Mouse (Mus musculus) neural tube, embryonic 15.5 days (tissue): ENCODE results near the gene Ints13. TPM values are rescaled to one million over a fixed set of nuclear protein-coding genes. Genes with fewer than 3 reads are reported as not detected.
"Not testable (repeated sequence)": the region's sequence is repeated elsewhere in the genome, so short reads cannot be mapped to it uniquely, and the experiment has no call there.

ENCODE experiments used
- ATAC-seq: fragments of 200-750 bp; cut with Nextera tagmentation; 2 replicates; pipeline ENCODE4 v1.8.0; 2017; ENCODE audit warnings: mild to moderate bottlenecking, moderate TSS enrichment, moderate library complexity; ENCODE audit not compliant: low FRiP score
- H3K27ac ChIP-seq: fragments of 300-500 bp; sonication (generic); replicated peaks from 2 replicates; pipeline ENCODE4 v1.5.1; 2015; ENCODE audit warnings: mild to moderate bottlenecking, inconsistent platforms
- H3K27me3 ChIP-seq: fragments of 300-500 bp; sonication (generic); replicated peaks from 2 replicates; pipeline ENCODE4 v1.6.1; 2015; ENCODE audit warnings: inconsistent platforms
- H3K36me3 ChIP-seq: fragments of 300-500 bp; sonication (generic); 2 replicates; pipeline ENCODE4 v1.6.1; 2015; ENCODE audit warnings: inconsistent platforms
- H3K4me1 ChIP-seq: fragments of 300-500 bp; sonication (generic); 2 replicates; pipeline ENCODE4 v1.6.1; 2015; ENCODE audit warnings: inconsistent platforms
- H3K4me2 ChIP-seq: fragments of 300-500 bp; sonication (generic); 2 replicates; pipeline ENCODE4 v1.6.1; 2015; ENCODE audit warnings: inconsistent platforms, mild to moderate bottlenecking, moderate library complexity
- H3K4me3 ChIP-seq: fragments of 300-500 bp; sonication (generic); replicated peaks from 2 replicates; pipeline ENCODE4 v1.5.1; 2015; ENCODE audit warnings: mild to moderate bottlenecking, inconsistent platforms
- H3K9ac ChIP-seq: fragments of 300-500 bp; sonication (generic); replicated peaks from 2 replicates; pipeline ENCODE4 v1.6.1; 2015; ENCODE audit warnings: mild to moderate bottlenecking, inconsistent platforms
- H3K9me3 ChIP-seq: fragments of 300-500 bp; sonication (generic); replicated peaks from 2 replicates; pipeline ENCODE4 v1.6.1; 2016; ENCODE audit warnings: inconsistent platforms
- WGBS: fragments of 180-500 bp; shearing (Covaris S2); methylation state at CpG from one replicate; pipeline ENCODE4 v1.1.7; 2015; ENCODE audit warnings: mixed read lengths; 5-methylcytosine and 5-hydroxymethylcytosine counted together
- polyA plus RNA-seq: library from polyadenylated mRNA; unstranded; fragments of >200 nt; fragmentation: Nextera tagmentation; extraction: Ambion mirVana; gene quantifications from 2 replicates; pipeline ENCODE4 v1.2.1, GENCODE M21; 2015

Ints13 gene
- polyA plus RNA-seq, 1 experiment from 2014 or later = 40.5 TPM

DNA sequence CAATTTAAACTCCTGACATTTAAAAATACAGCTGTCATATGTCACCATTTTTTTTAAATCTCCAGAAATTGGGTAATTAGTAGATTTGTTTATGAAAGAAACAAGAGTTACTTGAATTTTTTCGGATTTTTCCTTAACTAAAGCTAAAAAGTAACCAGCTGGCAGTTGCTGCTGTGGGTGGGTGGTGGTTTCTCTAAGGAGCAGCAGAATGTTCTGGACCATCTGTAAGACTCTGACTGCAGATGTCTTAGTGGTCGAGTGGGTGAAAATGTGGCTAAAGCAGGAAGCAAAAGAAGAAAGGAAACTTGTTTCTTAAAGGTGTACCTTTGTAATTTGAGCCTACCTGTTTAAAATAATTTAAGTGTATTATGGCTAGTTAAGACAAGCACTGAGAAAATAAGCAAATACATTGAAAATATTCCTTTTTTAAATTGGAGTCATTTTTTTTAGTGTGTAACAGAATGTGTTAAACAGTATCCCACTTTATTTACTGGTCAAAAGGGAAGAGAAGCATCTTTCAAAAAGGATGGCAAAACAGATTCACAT lies 2.8 kb upstream of the Ints13 start:
- H3K4me2 ChIP-seq = no peak overlapping the region
- no peak overlapping the region for H3K9ac ChIP-seq
- no peaks in the 10 kb centered on the region for H3K9me3 ChIP-seq
- WGBS = 57% methylated on average over 2 of the region's 2 CpGs
- peaks cover 28% of the 10 kb centered on the region for H3K4me1 ChIP-seq
- no peak overlapping the region for H3K4me3 ChIP-seq
- H3K36me3 ChIP-seq = no peaks in the 10 kb centered on the region
- no peak overlapping the region for H3K27ac ChIP-seq
- H3K27me3 ChIP-seq = no peaks in the 10 kb centered on the region
- no peak for ATAC-seq

GRCm38 (mm10) chr6:146578586-146578985 lies 951 bp upstream of the Ints13 start:
- H3K4me2 ChIP-seq = peak overlapping the region; percentile 76
- H3K36me3 ChIP-seq = no peaks in the 10 kb centered on the region
- no peak for ATAC-seq
- H3K4me1 ChIP-seq = peaks cover 37% of the 10 kb centered on the region
- H3K27me3 ChIP-seq = no peaks in the 10 kb centered on the region
- H3K27ac ChIP-seq = peak overlapping the region; percentile 100
- WGBS = 15% methylated on average over 7 of the region's 7 CpGs
- H3K4me3 ChIP-seq = peak overlapping the region; percentile 90
- peak overlapping the region; percentile 90 for H3K9ac ChIP-seq
- no peaks in the 10 kb centered on the region for H3K9me3 ChIP-seq

DNA sequence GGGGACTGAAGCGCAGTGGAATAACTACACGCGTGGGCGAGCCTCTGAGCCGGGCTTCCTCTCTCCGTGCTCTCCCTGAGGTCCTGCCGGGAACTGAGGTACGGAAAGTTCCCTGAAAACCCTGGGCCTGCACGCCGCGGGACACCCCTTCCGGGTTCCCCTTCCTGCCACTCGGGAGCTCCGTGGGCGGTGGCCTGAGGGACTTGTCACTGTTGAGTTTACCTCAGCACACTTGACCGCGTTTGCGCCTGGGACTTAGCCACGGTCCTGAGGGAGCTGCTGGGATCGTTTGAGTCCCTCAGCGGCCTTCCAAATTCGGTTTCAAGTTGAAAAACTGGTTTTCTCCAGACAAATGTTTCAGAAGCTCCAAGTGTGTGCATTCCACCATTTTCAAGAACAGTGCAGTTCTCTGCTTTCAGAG lies 486 bp upstream of the Ints13 start:
- under 1% methylated on average over 22 of the region's 22 CpGs for WGBS
- no peak; the same call in 1 of the 2 replicates for ATAC-seq

GRCm38 (mm10) chr6:146576903-146577302 lies 732 bp downstream of the Ints13 start, which contains the start of gene Fgfr1op2:
TSS of gene Fgfr1op2 (plus strand) at chr6:146577203.
- Histone ChIP-seq H3K9ac (peak within 1 kb of the TSS; percentile 90), H3K4me1 (peaks cover 41% of the 10 kb centered on the region), H3K4me2 (peak within 1 kb of the TSS; percentile 76), H3K27ac (peak within 1 kb of the TSS; percentile 100), H3K4me3 (peak within 1 kb of the TSS; percentile 90), H3K9me3 (no peaks in the 10 kb centered on the region), H3K36me3 (no peaks in the 10 kb centered on the region), H3K27me3 (no peaks in the 10 kb centered on the region)
- no peak for ATAC-seq
- WGBS = 0% methylated on average over 13 of the region's 13 CpGs

More for the DNA sequence above, 486 bp upstream of the Ints13 start:
- peak overlapping the region; percentile 90 for H3K4me3 ChIP-seq
- H3K27ac ChIP-seq = peak overlapping the region; percentile 100
- H3K9ac ChIP-seq = peak overlapping the region; percentile 90
- H3K4me2 ChIP-seq = peak overlapping the region; percentile 76
- H3K4me1 ChIP-seq = peaks cover 37% of the 10 kb centered on the region
- H3K9me3 ChIP-seq = no peaks in the 10 kb centered on the region
- H3K36me3 ChIP-seq = no peaks in the 10 kb centered on the region
- H3K27me3 ChIP-seq = no peaks in the 10 kb centered on the region

GRCm38 (mm10) chr6:146572073-146572472 lies 5.6 kb downstream of the Ints13 start:
- no peak for ATAC-seq
- H3K27me3 ChIP-seq = no peaks in the 10 kb centered on the region
- no peak overlapping the region for H3K27ac ChIP-seq
- no peaks in the 10 kb centered on the region for H3K9me3 ChIP-seq
- no peak overlapping the region for H3K9ac ChIP-seq
- no peak overlapping the region for H3K4me2 ChIP-seq
- no peak overlapping the region for H3K4me3 ChIP-seq
- H3K36me3 ChIP-seq = peaks cover 3% of the 10 kb centered on the region; the same call in 1 of the 2 replicates
- peaks cover 27% of the 10 kb centered on the region for H3K4me1 ChIP-seq

- H3K4me3 ChIP-seq, H3K9ac ChIP-seq, H3K4me1 ChIP-seq, H3K27me3 ChIP-seq, H3K4me2 ChIP-seq, H3K9me3 ChIP-seq, ATAC-seq, H3K27ac ChIP-seq: not testable (repeated sequence)
- WGBS = 86% methylated on average over 1 of the region's 1 CpGs
- peaks cover 37% of the 10 kb centered on the region for H3K36me3 ChIP-seq
Measured at GRCm38 (mm10) chr6:146562461-146562860, 15.2 kb downstream of the Ints13 start.

- no peaks in the 10 kb centered on the region for H3K4me1 ChIP-seq
- no peak overlapping the region for H3K27ac ChIP-seq
- H3K4me3 ChIP-seq = no peak overlapping the region
- H3K9me3 ChIP-seq = no peaks in the 10 kb centered on the region
- no peak overlapping the region for H3K9ac ChIP-seq
- no peak overlapping the region for H3K4me2 ChIP-seq
- peaks cover 73% of the 10 kb centered on the region for H3K36me3 ChIP-seq
- ATAC-seq = no peak
- H3K27me3 ChIP-seq = no peaks in the 10 kb centered on the region
Measured at GRCm38 (mm10) chr6:146551326-146551725, 26.3 kb downstream of the Ints13 start.

DNA sequence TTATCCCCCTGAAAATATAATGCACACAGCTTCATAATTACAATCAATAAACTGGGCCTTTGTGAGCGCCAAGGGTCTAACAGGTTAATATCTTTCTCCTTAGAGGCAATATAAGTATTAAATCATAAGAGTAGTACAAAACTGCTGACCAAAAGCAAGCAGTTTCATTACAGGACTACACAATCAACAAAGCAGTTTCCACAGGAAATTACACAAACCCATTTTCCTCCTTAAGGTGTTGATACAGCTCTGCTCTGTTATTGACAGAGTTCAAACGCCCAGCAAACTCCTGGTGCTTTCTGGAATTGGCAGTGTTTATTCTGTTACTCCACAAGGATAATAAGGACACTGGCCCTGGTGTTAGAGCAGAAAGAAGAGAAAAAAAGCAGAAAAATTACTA lies 27.2 kb downstream of the Ints13 start:
- Histone ChIP-seq H3K36me3 (peaks cover 67% of the 10 kb centered on the region), H3K9me3 (no peaks in the 10 kb centered on the region), H3K9ac (no peak overlapping the region), H3K4me3 (no peak overlapping the region), H3K27me3 (no peaks in the 10 kb centered on the region), H3K4me2 (no peak overlapping the region), H3K27ac (no peak overlapping the region), H3K4me1 (no peaks in the 10 kb centered on the region)
- ATAC-seq = no peak
- WGBS = 83% methylated on average over 2 of the region's 2 CpGs

DNA sequence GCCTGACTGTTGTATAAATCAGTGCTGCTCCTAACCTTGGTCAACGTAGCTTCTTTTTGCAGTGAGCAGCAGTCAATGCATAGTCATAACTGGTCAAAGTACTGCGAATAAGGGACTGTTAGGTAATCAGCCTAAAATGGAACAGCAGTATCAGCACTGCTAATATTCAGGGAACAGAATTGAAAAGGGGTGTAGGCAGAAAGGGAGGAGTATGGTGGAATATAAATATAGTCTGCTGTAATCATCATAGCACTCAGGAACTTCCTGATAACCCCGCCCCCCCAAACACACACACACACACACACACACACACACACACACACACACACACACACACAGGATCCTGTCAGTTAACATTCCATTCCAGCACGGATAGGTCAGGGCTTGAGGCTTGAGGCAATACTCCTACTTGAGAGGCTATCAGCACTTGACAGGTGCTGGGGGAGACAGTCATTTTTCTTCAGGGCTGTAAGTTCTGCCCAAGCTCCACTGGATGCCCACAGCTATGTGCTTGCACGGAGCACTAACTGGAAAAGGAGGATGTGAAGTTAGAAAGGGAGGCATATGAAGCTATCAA lies 32.3 kb downstream of the Ints13 start:
- Histone ChIP-seq H3K4me3 (no peak overlapping the region), H3K9me3 (no peaks in the 10 kb centered on the region), H3K4me2 (no peak overlapping the region), H3K36me3 (peaks cover 27% of the 10 kb centered on the region), H3K27ac (no peak overlapping the region), H3K27me3 (no peaks in the 10 kb centered on the region), H3K9ac (no peak overlapping the region), H3K4me1 (no peaks in the 10 kb centered on the region)
- WGBS = 95% methylated on average over 5 of the region's 5 CpGs
- ATAC-seq = no peak

- Histone ChIP-seq H3K4me3 (no peak overlapping the region), H3K27ac (no peak overlapping the region), H3K36me3 (peaks cover 22% of the 10 kb centered on the region), H3K27me3 (no peaks in the 10 kb centered on the region), H3K4me2 (no peak overlapping the region), H3K4me1 (no peaks in the 10 kb centered on the region), H3K9me3 (no peaks in the 10 kb centered on the region), H3K9ac (no peak overlapping the region)
- no peak for ATAC-seq
- WGBS = 86% methylated on average over 1 of the region's 1 CpGs
Measured at GRCm38 (mm10) chr6:146544622-146545021, 33.0 kb downstream of the Ints13 start.

GRCm38 (mm10) chr6:146540386-146540785 lies 37.2 kb downstream of the Ints13 start:
- Histone ChIP-seq H3K4me2 (no peak overlapping the region), H3K4me1 (no peaks in the 10 kb centered on the region), H3K27ac (no peak overlapping the region), H3K27me3 (no peaks in the 10 kb centered on the region), H3K9me3 (no peaks in the 10 kb centered on the region), H3K4me3 (no peak overlapping the region), H3K36me3 (no peaks in the 10 kb centered on the region), H3K9ac (no peak overlapping the region)
- ATAC-seq = no peak
- WGBS = 89% methylated on average over 3 of the region's 3 CpGs

GRCm38 (mm10) chr6:146538661-146539060 lies 39.0 kb downstream of the Ints13 start:
- no peak overlapping the region for H3K27ac ChIP-seq
- no peaks in the 10 kb centered on the region for H3K36me3 ChIP-seq
- H3K4me2 ChIP-seq = no peak overlapping the region
- no peaks in the 10 kb centered on the region for H3K27me3 ChIP-seq
- 50% methylated on average over 4 of the region's 4 CpGs for WGBS
- ATAC-seq = no peak
- no peak overlapping the region for H3K9ac ChIP-seq
- H3K9me3 ChIP-seq = no peaks in the 10 kb centered on the region
- no peaks in the 10 kb centered on the region for H3K4me1 ChIP-seq
- H3K4me3 ChIP-seq = no peak overlapping the region
